Mouse (Mus musculus) splenic B cell, adult 2 months (primary cell): ENCODE data around the gene Lamc1.

ENCODE experiments used
- DNase-seq: peaks from one replicate; pipeline ENCODE4 v3.0.0-alpha.2; 2011; ENCODE audit warnings: low read depth, low spot score
- H3K27me3 ChIP-seq: 2 replicates; pipeline ENCODE4 v1.6.1; 2012; ENCODE audit warnings: mild to moderate bottlenecking, low read length, moderate library complexity, mixed read lengths; ENCODE audit not compliant: control insufficient read depth, poor library complexity, insufficient read depth, severe bottlenecking
- H3K36me3 ChIP-seq: 2 replicates; pipeline ENCODE4 v1.6.1; 2012; ENCODE audit warnings: mild to moderate bottlenecking, low read length, moderate library complexity, mixed read lengths; ENCODE audit not compliant: control insufficient read depth, poor library complexity, insufficient read depth, severe bottlenecking

Lamc1 gene

GRCm38 (mm10) chr1:153227096-153227495 lies 105.5 kb downstream of the Lamc1 start:
- no peak for DNase-seq
- Histone ChIP-seq H3K27me3 (no peaks in the 10 kb centered on the region), H3K36me3 (peaks cover 23% of the 10 kb centered on the region)

DNA sequence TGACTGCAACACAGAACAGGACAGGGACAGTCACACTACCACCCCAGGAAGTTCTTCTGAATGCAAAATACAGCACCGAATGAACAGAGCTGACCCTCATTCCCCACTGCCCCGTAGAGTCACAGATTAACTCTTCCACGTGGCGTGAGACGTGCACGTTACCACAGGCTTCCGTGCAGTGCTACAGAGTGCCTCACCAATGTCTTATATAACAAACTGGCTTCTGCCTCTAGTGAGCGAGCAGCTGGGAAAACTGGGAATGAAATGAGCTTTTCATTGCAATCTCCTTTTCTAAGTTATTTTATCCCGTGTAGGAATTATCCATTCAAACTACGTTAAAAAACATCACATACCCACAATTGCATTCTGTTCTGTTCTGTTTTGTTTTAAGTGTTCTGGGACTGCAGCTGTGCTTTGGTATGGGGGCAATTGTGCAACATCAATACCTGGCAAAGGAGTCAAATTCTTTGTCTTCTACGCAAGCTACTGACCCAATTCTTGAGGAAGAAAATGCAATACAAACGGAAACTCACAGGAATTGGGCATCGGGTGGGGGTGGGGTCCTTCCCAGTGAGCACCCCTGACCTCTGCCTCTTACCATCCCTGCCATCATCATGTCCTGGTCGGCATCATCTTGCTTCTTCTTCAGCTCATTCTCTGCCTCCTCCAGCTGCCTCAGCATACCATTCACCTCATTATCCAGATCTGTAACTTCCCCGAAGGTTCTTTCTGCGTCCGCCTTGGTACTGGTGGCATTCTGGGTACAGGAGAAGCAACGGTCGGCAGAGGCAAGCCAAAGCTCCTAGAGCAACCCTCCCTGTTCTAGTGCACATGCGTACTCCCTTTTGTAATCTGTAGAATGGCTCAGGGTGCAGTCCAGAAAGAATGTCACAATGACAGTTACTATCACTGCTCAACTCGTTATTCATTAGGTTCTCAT lies 106.5 kb downstream of the Lamc1 start:
- Histone ChIP-seq H3K36me3 (peaks cover 18% of the 10 kb centered on the region), H3K27me3 (no peaks in the 10 kb centered on the region)
- no peak for DNase-seq

DNA sequence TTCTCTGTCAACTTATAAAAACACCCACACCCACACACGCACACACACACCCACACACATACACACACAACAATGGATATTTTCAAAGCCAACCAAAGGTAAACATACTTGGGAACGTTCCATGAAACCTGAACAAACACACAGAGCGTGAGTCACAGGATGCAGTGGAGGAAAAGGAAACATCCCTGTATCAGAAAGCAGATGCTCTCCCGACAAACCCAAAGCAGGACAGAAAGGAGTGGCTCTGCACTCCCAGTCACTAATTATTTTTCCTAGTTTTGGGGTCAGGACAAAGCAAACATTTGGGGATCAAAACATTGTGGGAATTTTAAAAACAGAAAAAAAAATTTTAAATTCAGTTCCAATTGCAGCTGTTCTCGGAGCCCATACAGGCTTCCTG lies 108.3 kb downstream of the Lamc1 start:
- no peak for DNase-seq
- H3K27me3 ChIP-seq, result no peaks in the 10 kb centered on the region
- peaks cover 17% of the 10 kb centered on the region for H3K36me3 ChIP-seq

DNA sequence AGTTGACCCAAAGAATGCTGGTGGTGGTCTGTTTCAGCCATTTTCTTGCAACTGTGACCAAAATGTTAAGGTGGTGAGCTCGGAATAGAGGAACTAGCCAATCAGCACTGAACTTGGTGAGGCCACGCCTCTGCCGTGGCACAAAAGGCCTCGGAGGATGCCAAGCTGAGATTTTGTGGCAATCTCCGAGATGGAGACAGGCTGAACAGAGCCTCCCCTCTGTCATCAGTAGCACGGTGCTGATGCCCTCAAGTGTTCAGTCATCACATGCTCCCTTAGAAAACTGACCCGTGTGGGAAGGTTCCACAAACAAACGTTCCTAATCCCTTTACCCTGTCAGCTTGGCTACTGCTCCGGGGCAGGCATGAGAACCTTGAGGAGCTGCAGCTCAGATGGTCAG lies 113.2 kb downstream of the Lamc1 start:
- no peaks in the 10 kb centered on the region for H3K27me3 ChIP-seq
- peaks cover 4% of the 10 kb centered on the region for H3K36me3 ChIP-seq
- DNase-seq, result no peak

- no peak for DNase-seq
- peaks cover 4% of the 10 kb centered on the region for H3K36me3 ChIP-seq
- no peaks in the 10 kb centered on the region for H3K27me3 ChIP-seq
Observed at GRCm38 (mm10) chr1:153216516-153216915, 116.1 kb downstream of the Lamc1 start.

GRCm38 (mm10) chr1:153215676-153216075 lies 116.9 kb downstream of the Lamc1 start:
- H3K27me3 ChIP-seq, result no peaks in the 10 kb centered on the region
- peaks cover 2% of the 10 kb centered on the region; the same call in 1 of the 2 replicates for H3K36me3 ChIP-seq
- DNase-seq, result no peak

GRCm38 (mm10) chr1:153210992-153211391 lies 121.6 kb downstream of the Lamc1 start:
- H3K36me3 ChIP-seq, result no peaks in the 10 kb centered on the region
- DNase-seq, result no peak

GRCm38 (mm10) chr1:153210198-153210597 lies 122.4 kb downstream of the Lamc1 start:
- no peaks in the 10 kb centered on the region for H3K36me3 ChIP-seq
- H3K27me3 ChIP-seq, result no peaks in the 10 kb centered on the region
- DNase-seq, result no peak

More at GRCm38 (mm10) chr1:153210992-153211391, 121.6 kb downstream of the Lamc1 start:
- H3K27me3 ChIP-seq, result no peaks in the 10 kb centered on the region

- DNase-seq, result no peak
- no peaks in the 10 kb centered on the region for H3K36me3 ChIP-seq
- H3K27me3 ChIP-seq, result no peaks in the 10 kb centered on the region
Observed at GRCm38 (mm10) chr1:153202195-153202594, 130.4 kb downstream of the Lamc1 start.

DNA sequence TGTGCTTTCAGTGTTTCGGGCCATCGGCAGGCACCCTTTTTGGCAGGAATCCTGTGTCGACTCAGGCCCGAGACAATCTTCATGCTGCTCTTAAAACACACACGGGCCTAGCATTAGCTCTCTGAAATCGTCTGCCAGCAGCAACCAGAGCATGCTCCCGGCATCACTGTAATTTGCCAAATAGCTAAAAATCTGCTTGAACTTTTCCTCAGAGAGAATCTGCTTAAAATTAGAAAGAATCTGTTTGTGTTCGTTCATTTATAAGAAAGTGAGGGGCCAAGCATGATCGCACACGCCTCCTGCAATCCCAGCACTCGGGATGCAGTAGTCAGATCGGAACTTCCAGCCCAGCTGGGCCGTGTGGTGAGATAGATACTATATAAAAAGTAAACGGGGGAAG lies 131.1 kb downstream of the Lamc1 start:
- no peak for DNase-seq
- Histone ChIP-seq H3K36me3 (no peaks in the 10 kb centered on the region), H3K27me3 (no peaks in the 10 kb centered on the region)

- Histone ChIP-seq H3K36me3 (no peaks in the 10 kb centered on the region), H3K27me3 (no peaks in the 10 kb centered on the region)
- DNase-seq, result no peak
Observed at GRCm38 (mm10) chr1:153197316-153197850, 135.2 kb downstream of the Lamc1 start.

DNA sequence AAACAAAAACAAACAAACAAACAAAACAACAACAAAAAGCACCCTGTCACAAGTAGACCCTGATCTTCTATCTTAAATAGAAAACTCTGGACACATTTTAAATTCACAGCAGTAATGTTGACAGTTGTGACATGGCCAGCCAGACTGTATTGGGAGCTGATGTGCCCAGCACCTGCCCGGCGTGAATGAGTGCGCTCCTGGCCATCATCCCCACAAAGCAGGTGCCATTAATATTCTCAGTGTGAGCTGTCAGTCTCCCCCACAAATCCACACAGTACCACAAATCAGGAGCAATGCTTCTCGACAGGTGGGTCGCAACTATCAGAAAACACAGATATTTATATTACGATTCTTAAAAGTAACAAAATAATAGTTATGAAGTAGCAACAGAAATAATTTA lies 139.6 kb downstream of the Lamc1 start:
- H3K27me3 ChIP-seq, result no peaks in the 10 kb centered on the region
- DNase-seq, result no peak
- H3K36me3 ChIP-seq, result no peaks in the 10 kb centered on the region

DNA sequence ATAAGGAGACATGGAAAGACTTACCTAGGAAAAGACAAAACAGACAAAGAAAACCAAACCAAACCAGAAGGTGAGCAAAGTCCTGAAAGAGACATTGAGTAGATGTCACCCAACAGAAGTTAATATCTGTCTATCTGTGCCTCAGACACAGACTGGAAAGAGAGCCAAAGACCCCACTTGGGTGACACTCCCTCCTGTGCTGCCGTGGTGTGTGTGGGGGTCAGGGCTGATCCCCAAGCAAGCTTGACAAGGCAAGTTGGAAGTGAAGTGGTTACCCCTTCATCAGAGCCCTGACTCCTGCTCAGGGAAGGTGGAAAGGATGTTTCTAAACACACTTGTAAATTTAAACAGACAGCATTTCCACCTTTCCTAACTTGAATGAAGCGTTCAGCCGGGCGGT lies 140.2 kb downstream of the Lamc1 start:
- no peak for DNase-seq
- H3K36me3 ChIP-seq, result no peaks in the 10 kb centered on the region
- no peaks in the 10 kb centered on the region for H3K27me3 ChIP-seq

DNA sequence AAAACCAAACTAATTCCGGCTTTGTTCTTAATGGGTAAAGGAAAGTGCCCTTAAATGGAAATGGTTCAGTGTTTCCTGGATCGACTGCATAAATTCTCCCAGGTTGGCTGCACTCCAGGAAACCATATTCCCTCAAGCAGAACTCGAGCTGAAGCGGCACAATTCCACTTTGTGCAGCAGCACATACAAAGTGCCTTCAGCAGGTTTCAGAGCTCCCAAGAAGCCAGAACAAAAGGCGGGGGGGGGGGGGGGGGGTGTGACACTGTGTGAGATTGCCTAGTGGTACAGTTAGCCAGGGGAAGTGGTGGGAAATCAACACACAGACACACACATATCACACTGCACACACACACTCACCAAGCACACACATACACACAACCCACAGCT lies 140.7 kb downstream of the Lamc1 start:
- Histone ChIP-seq H3K27me3 (no peaks in the 10 kb centered on the region), H3K36me3 (no peaks in the 10 kb centered on the region)
- no peak for DNase-seq

- no peaks in the 10 kb centered on the region for H3K27me3 ChIP-seq
- DNase-seq, result no peak
- no peaks in the 10 kb centered on the region for H3K36me3 ChIP-seq
Observed at GRCm38 (mm10) chr1:153191237-153191942, 141.2 kb downstream of the Lamc1 start.
